ENCODE assay signal across 9 mouse cellular contexts in the genomic region with DNA sequence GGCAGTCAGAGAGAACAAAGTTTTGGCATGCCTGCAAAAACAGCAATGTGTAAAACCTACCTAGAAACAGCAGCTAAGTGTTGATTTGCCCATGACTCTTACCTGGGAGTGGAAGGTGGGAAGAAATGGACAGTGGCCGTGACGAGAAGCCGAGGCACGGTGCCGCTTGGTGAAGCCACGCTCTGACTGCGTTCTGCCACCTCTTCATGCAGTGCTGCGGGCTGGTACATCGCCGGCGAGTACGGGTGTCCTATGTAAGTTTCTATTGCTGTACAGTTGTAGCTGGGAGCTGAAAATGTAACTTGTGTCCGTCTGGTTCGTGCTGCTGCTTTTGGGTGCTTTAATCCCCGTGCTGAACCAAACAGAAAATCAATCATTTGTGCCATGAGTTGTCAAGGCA.
DNase-seq lines count a peak whose midpoint lies in the region.
"Had no signal": no experiment of that assay in that cellular context is flagged by ENCODE, and none has a peak within 500 bp of the region (broad histone marks: within the 10 kb centered on the region; RNA-seq: fewer than 3 reads in every experiment).

No protein-coding gene starts in this region.

- DNase-seq in layer of hippocampus, adult 18-20 months (ENCODE audit: low spot score in 2 of 2) = peak; percentile 22 to 46
- no peak for DNase-seq in layer of hippocampus, adult 9-10 months (ENCODE audit: low spot score)
- peak; percentile 35 to 42 for DNase-seq in cerebellum, postnatal 25 days
- DNase-seq in left cerebral cortex, postnatal 14 days (ENCODE audit: low spot score in 2 of 2) = peak; percentile 24 to 26
- DNase-seq in right cerebral cortex, adult 18-20 months = peak; percentile 38
- no peak for DNase-seq in heart, postnatal 25 days (ENCODE audit: low spot score)
- no peak for DNase-seq in retina, embryonic 14.5 days (ENCODE audit: low spot score)
- no peak for DNase-seq in embryo, embryonic 10.5 days (ENCODE audit: low spot score)
- DNase-seq: kidney, adult 8-10 months had no signal

- intact Hi-C loops in left cerebral cortex, postnatal 14 days (cut with DNase I) = no loop called here
- intact Hi-C loops in heart, postnatal 25 days (cut with DNase I) = no loop called here

Comparison
In these comparisons a context has a peak if more than half of its experiments do, and no peak if none do; other contexts are left out.
1. DNase-seq: peak in layer of hippocampus, adult 18-20 months (2 of 2), cerebellum, postnatal 25 days (2 of 2), left cerebral cortex, postnatal 14 days (2 of 2) and right cerebral cortex, adult 18-20 months (single experiment); none in layer of hippocampus, adult 9-10 months (single experiment), heart, postnatal 25 days (single experiment), retina, embryonic 14.5 days (single experiment) and embryo, embryonic 10.5 days (single experiment).